Mouse (Mus musculus) stomach, postnatal 0 days (tissue): ENCODE measurements around the gene Trim2.

Source experiments
- CTCF ChIP-seq: IDR thresholded peaks from 2 replicates; pipeline ENCODE4 v1.5.1; 2016; ENCODE audit warnings: antibody characterized with exemption, low read depth, mild to moderate bottlenecking, moderate library complexity
- EP300 ChIP-seq: optimal IDR thresholded peaks from 2 replicates; pipeline ENCODE3; 2016; ENCODE audit warnings: antibody characterized with exemption

- TF ChIP-seq CTCF (no peak), EP300 (no peak)
These were observed 11.9 kb downstream of the Trim2 start for GRCm38 (mm10) chr3:84294734-84295133.
